ENCODE assay signal across 8 mouse cellular contexts in the genomic region with DNA sequence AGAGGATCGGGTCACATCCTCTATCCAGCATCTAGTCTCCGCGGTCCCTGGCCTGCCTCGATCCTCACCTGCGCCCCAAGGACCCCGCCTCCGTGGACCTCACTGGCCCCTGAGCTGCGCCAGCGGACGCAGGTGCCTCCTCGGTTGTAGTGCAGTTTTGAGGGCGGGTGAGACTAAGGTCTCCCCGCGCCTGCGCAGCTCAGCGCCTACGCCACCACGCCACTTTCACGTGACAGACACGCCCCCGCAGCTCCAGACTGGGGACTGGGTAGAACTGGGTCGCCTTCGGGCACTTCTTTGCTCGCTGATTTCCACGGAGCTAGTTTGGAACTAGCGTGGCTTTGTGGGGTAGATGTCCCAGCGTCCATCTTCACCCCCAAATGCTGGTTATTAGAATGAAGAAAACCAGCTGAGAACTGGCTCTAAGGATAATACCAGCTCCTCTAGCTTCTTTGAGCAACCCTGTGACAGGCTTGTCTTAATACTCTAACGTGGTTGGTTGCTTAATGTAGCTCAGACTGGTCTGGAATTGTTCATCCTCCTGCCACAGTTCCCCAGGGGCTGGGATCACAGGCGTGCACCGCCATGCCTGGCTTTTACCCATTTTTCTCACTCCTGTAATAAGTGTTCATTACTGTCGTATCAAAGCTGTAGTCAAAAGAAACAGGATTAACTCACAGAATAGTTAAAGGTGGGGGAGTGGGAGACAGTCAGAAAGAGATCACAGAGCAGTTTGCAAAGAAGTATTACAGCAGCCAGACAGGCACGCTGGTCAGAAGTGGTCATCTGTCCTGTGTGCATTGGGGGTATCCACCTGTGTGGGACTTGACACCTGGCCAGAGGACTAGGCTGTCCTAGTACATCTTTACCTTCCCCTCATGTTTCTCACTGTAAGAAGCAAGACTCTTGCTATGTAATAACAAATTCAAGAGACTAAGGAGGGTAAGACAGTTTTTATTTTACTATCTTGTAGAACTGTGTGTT. TPM values are rescaled to one million over a fixed set of nuclear protein-coding genes. Genes with fewer than 3 reads are reported as not detected.
DNase-seq lines count a peak whose midpoint lies in the region; ATAC-seq and TF ChIP-seq lines count a peak whose summit lies in the region.

Fam213a (minus strand) TSS at position 159 of the 984 bp plus-strand sequence.

- WGBS in heart, embryonic 13.5 days, result 4% methylated on average over 32 of the region's 32 CpGs
- WGBS in kidney, postnatal 0 days, result 3% methylated on average over 32 of the region's 32 CpGs
- WGBS in liver, adult 2 months, result 6% methylated on average over 32 of the region's 32 CpGs

- peak; percentile 77 for DNase-seq in c-Kit-negative CD71-positive TER-119-positive erythroid progenitor cells, embryonic 14.5 days (ENCODE audit: low read depth, low spot score)
- peak; percentile 47 for DNase-seq in fibroblast of lung, adult 2 months (ENCODE audit: low read depth)
- DNase-seq in kidney, postnatal 0 days (ENCODE audit: low spot score), result peak; percentile 93
- DNase-seq in liver, adult 2 months (ENCODE audit: extremely low read depth, low read depth, low spot score), result peak; percentile 81
- peak; percentile 90 to 91 for DNase-seq in spleen, postnatal 36 days (ENCODE audit: low spot score in 2 of 2)

- H3K4me3 ChIP-seq in heart, embryonic 13.5 days, result peak within 1 kb of the TSS; percentile 68
- peak within 1 kb of the TSS; percentile 54 for H3K4me3 ChIP-seq in kidney, postnatal 0 days (replicated peaks; ENCODE audit: low read depth, low read length)
- H3K4me3 ChIP-seq in liver, adult 2 months (ENCODE audit: insufficient read depth, low read depth, low read length), result peak within 1 kb of the TSS; percentile 76

- H3K9me3 ChIP-seq in heart, embryonic 13.5 days, result no peaks in the 10 kb centered on the region
- no peaks in the 10 kb centered on the region for H3K9me3 ChIP-seq in kidney, postnatal 0 days (replicated peaks; ENCODE audit: low read length)

- no peaks in the 10 kb centered on the region for H3K36me3 ChIP-seq in heart, embryonic 13.5 days
- H3K36me3 ChIP-seq in kidney, postnatal 0 days (ENCODE audit: insufficient read depth, low read length), result no peaks in the 10 kb centered on the region
- no peaks in the 10 kb centered on the region for H3K36me3 ChIP-seq in liver, adult 2 months (ENCODE audit: control insufficient read depth, insufficient read depth, low read length)

- H3K4me1 ChIP-seq in heart, embryonic 13.5 days, result peaks cover 34% of the 10 kb centered on the region
- no peaks in the 10 kb centered on the region for H3K4me1 ChIP-seq in kidney, postnatal 0 days (replicated peaks; ENCODE audit: insufficient read depth, low read length)
- peaks cover 8% of the 10 kb centered on the region; the same call in 1 of the 2 replicates for H3K4me1 ChIP-seq in liver, adult 2 months (ENCODE audit: control insufficient read depth, insufficient read depth, low read length)

- peak within 1 kb of the TSS; percentile 90 for H3K9ac ChIP-seq in heart, embryonic 13.5 days
- H3K9ac ChIP-seq in kidney, postnatal 0 days (ENCODE audit: low read depth, low read length), result peak within 1 kb of the TSS; percentile 78
- H3K9ac ChIP-seq in liver, adult 2 months (ENCODE audit: low read depth, low read length), result peak within 1 kb of the TSS; percentile 82

- H3K79me2 ChIP-seq in liver, adult 2 months (ENCODE audit: control insufficient read depth, insufficient read depth, low read length), result no peaks in the 10 kb centered on the region

- peak within 1 kb of the TSS; percentile 91 for H3K4me2 ChIP-seq in heart, embryonic 13.5 days
- peak within 1 kb of the TSS; percentile 91 for H3K4me2 ChIP-seq in kidney, postnatal 0 days (ENCODE audit: low read length)

- peaks cover 8% of the 10 kb centered on the region; the same call in 1 of the 2 replicates for H3K27me3 ChIP-seq in heart, embryonic 13.5 days (replicated peaks)
- no peaks in the 10 kb centered on the region for H3K27me3 ChIP-seq in kidney, postnatal 0 days (ENCODE audit: insufficient read depth, low read length)
- no peaks in the 10 kb centered on the region for H3K27me3 ChIP-seq in liver, adult 2 months (ENCODE audit: control insufficient read depth, insufficient read depth, low read length)

- TF ChIP-seq POLR2A in liver, adult 2 months (IDR thresholded peaks at IDR 0.05; ENCODE audit: extremely low read depth, insufficient read depth, low read length), result peak; percentile 73

- H3K27ac ChIP-seq in heart, embryonic 13.5 days (replicated peaks), result peak within 1 kb of the TSS; percentile 78
- H3K27ac ChIP-seq in kidney, postnatal 0 days, result peak within 1 kb of the TSS; percentile 2; the same call in 1 of the 2 replicates
- H3K27ac ChIP-seq in liver, adult 2 months (replicated peaks; ENCODE audit: insufficient read depth, low read depth, low read length), result peak within 1 kb of the TSS; percentile 52

- TF ChIP-seq CTCF in kidney, postnatal 0 days (IDR thresholded peaks at IDR 0.05; ENCODE audit: low read depth), result no peak
- TF ChIP-seq CTCF in liver, adult 2 months (IDR thresholded peaks at IDR 0.05; ENCODE audit: low read depth, low read length), result no peak

- peak; percentile 97 for ATAC-seq in CD4-positive, CD25-positive, alpha-beta regulatory T cell, adult 4 months
- peak; percentile 96 for ATAC-seq in heart, embryonic 13.5 days (ENCODE audit: extremely low read depth, insufficient number of reproducible peaks, low FRiP score, low TSS enrichment)
- ATAC-seq in kidney, postnatal 0 days (replicated peaks; ENCODE audit: low FRiP score, low read depth), result peak; percentile 97
- ATAC-seq in monocyte, adult 5-6 weeks (replicated peaks; ENCODE audit: insufficient number of reproducible peaks, low FRiP score, low TSS enrichment, poor library complexity, severe bottlenecking), result peak; percentile 84

RNA-seq across cellular contexts. Expression of gene Fam213a, which starts in this region (rescaled TPM):
- polyA plus RNA-seq in CD4-positive, CD25-positive, alpha-beta regulatory T cell, adult 4 months (2017; shearing (Covaris generic)), result 10 to 100 TPM; 12.4 to 13.4 TPM
- 48.6 and 50.4 TPM in 2 replicates for polyA plus RNA-seq in heart, embryonic 13.5 days (2015; fragmentation: Nextera tagmentation; extraction: Ambion mirVana)
- 80.5 and 94.7 TPM in 2 replicates for polyA plus RNA-seq in kidney, postnatal 0 days (2015; fragmentation: Nextera tagmentation; extraction: Ambion mirVana)
- total RNA-seq in liver, adult 2 months (2014; rRNA removed), result 63.2 and 66.3 TPM in 2 replicates
- polyA plus RNA-seq in liver, adult 2 months (2012; rRNA removed), result 25.5 and 42.2 TPM in 2 replicates
- total RNA-seq in monocyte, adult 5-6 weeks (2017), result 21.0 to 81.0 TPM (median 74.2 TPM) in 3 replicates

Comparison
In these comparisons a context has a peak if more than half of its experiments do, and no peak if none do; other contexts are left out.
1. Peak in every context shown above with its lines: DNase-seq, ATAC-seq, H3K4me3 ChIP-seq and H3K27ac ChIP-seq.
2. H3K27ac ChIP-seq: peak in every context shown above with its lines; median percentile 78 in heart, embryonic 13.5 days; 52 in liver, adult 2 months; 2 in kidney, postnatal 0 days.